Mouse (Mus musculus): ENCODE measurements around the gene Hs3st5. TPM values are rescaled to one million over a fixed set of nuclear protein-coding genes. Genes with fewer than 3 reads are reported as not detected.

The Hs3st5 gene
- 0.48 TPM for polyA plus RNA-seq (2014; fragmentation: Illumina TruSeq; extraction: RNeasy Lipid Tissue Mini Kit (QIAGEN cat#74804))

GRCm38 (mm10) chr10:36506727-36507555 is at the start of gene Hs3st5:
Hs3st5 (plus strand) TSS chr10:36506814.

